Mouse (Mus musculus): ENCODE measurements around the gene Mxi1.

- TF ChIP-seq CTCF (IDR thresholded peaks at IDR 0.05; ENCODE audit: low read depth, low read length) (no peak), POLR2A (IDR thresholded peaks at IDR 0.05; ENCODE audit: extremely low read depth, insufficient read depth, low read length) (no peak)
Measured at GRCm38 (mm10) chr19:53331882-53332500, 21.7 kb downstream of the Mxi1 start.
